12 mouse cellular contexts compared by ENCODE assay signal in genomic region chr17:27063717-27064116, GRCm38 (mm10). TPM values are rescaled to one million over a fixed set of nuclear protein-coding genes. Genes with fewer than 3 reads are reported as not detected.
DNase-seq lines count a peak whose midpoint lies in the region; ATAC-seq lines count a peak whose summit lies in the region.
"Had no signal": no experiment of that assay in that cellular context is flagged by ENCODE, and none has a peak within 500 bp of the region (broad histone marks: within the 10 kb centered on the region; RNA-seq: fewer than 3 reads in every experiment).

No protein-coding gene starts in this region.

- no peak overlapping the region for H3K4me2 ChIP-seq in heart, embryonic 14.5 days (ENCODE audit: low read length)
- no peak overlapping the region for H3K4me2 ChIP-seq in limb, embryonic 13.5 days (replicated peaks)
- H3K4me2 ChIP-seq: hindbrain, embryonic 12.5 days; neural tube, embryonic 15.5 days had no signal

- H3K4me3 ChIP-seq in heart, embryonic 14.5 days (ENCODE audit: control insufficient read depth in 1 of 2, insufficient read depth in 1 of 2, low read depth in 1 of 2, low read length in 2 of 2): no peak overlapping the region
- no peak overlapping the region for H3K4me3 ChIP-seq in limb, embryonic 13.5 days
- H3K4me3 ChIP-seq: hindbrain, embryonic 12.5 days; neural tube, embryonic 15.5 days had no signal

- no peak overlapping the region for H3K27ac ChIP-seq in heart, embryonic 14.5 days (replicated peaks in 1 of 2; ENCODE audit: control insufficient read depth in 1 of 2, insufficient read depth in 1 of 2, low read depth in 2 of 2, low read length in 2 of 2)
- H3K27ac ChIP-seq in limb, embryonic 13.5 days: no peak overlapping the region
- H3K27ac ChIP-seq: hindbrain, embryonic 12.5 days; neural tube, embryonic 15.5 days had no signal

- peak; percentile 28; the same call in 1 of the 2 replicates for ATAC-seq in heart, embryonic 14.5 days (ENCODE audit: insufficient number of reproducible peaks, insufficient read depth, low FRiP score, low read depth)
- ATAC-seq in limb, embryonic 13.5 days (ENCODE audit: low FRiP score, low read depth): no peak
- ATAC-seq: liver, postnatal 0 days; midbrain, embryonic 16.5 days had no signal

- no peaks in the 10 kb centered on the region for H3K9me3 ChIP-seq in heart, embryonic 14.5 days (ENCODE audit: control insufficient read depth, low read length)
- 0 out of 2 replicates have a peak, but pooled peaks cover 3% of the 10 kb centered on the region for H3K9me3 ChIP-seq in limb, embryonic 13.5 days
- H3K9me3 ChIP-seq: hindbrain, embryonic 12.5 days; neural tube, embryonic 15.5 days had no signal

- DNase-seq in heart, adult 9 months (ENCODE audit: low spot score in 2 of 2): no peak
- DNase-seq in A20 (ENCODE audit: low read depth, low spot score): peak; percentile 56
- peak; percentile 73 for DNase-seq in ZHBTc4 (ENCODE audit: low read depth, low spot score)
- no peak for DNase-seq in cerebellum, adult 18-20 months
- no peak for DNase-seq in cerebellum, adult 11-12 months
- DNase-seq: cerebellum, postnatal 25 days; liver, postnatal 0 days had no signal

- H3K4me1 ChIP-seq in heart, embryonic 14.5 days (ENCODE audit: control insufficient read depth in 2 of 2, insufficient read depth in 2 of 2, low read length in 2 of 2): peaks cover 8 to 14% of the 10 kb centered on the region in 2 experiments; a peak in 3 of 4 replicates
- peaks cover 34% of the 10 kb centered on the region for H3K4me1 ChIP-seq in limb, embryonic 13.5 days

- H3K27me3 ChIP-seq in heart, embryonic 14.5 days (ENCODE audit: control insufficient read depth, insufficient read depth, low read length): no peaks in the 10 kb centered on the region
- peaks cover 1% of the 10 kb centered on the region; the same call in 1 of the 2 replicates for H3K27me3 ChIP-seq in limb, embryonic 13.5 days

- 34% methylated on average over 6 of the region's 6 CpGs for WGBS in heart, embryonic 14.5 days
- WGBS in limb, embryonic 13.5 days: 49% methylated on average over 6 of the region's 6 CpGs

- no peaks in the 10 kb centered on the region for H3K36me3 ChIP-seq in heart, embryonic 14.5 days (ENCODE audit: control insufficient read depth, insufficient read depth, low read length)
- no peaks in the 10 kb centered on the region for H3K36me3 ChIP-seq in limb, embryonic 13.5 days
- H3K36me3 ChIP-seq: hindbrain, embryonic 12.5 days; neural tube, embryonic 15.5 days had no signal

- H3K9ac ChIP-seq in heart, embryonic 14.5 days (ENCODE audit: low read length): no peak overlapping the region; the same call in 1 of the 2 replicates
- H3K9ac ChIP-seq in limb, embryonic 13.5 days: peak overlapping the region; percentile 26; the same call in 1 of the 2 replicates
- H3K9ac ChIP-seq: hindbrain, embryonic 12.5 days; liver, postnatal 0 days; neural tube, embryonic 15.5 days had no signal

RNA-seq across cellular contexts. Expression of gene Itpr3, which starts 6.6 kb away (rescaled TPM):
- polyA plus RNA-seq in heart, embryonic 14.5 days (2014; fragmentation: Nextera tagmentation; extraction: Ambion mirVana): 1.7 TPM in 2 replicates
- polyA plus RNA-seq in limb, embryonic 13.5 days (2015; fragmentation: Nextera tagmentation; extraction: Ambion mirVana): 3.1 and 3.3 TPM in 2 replicates

RNA-seq across cellular contexts. Expression of gene Bak1, which starts 34.9 kb away (rescaled TPM):
- polyA plus RNA-seq in heart, embryonic 14.5 days (2014; fragmentation: Nextera tagmentation; extraction: Ambion mirVana): 8.2 and 10.5 TPM in 2 replicates
- polyA plus RNA-seq in limb, embryonic 13.5 days (2015; fragmentation: Nextera tagmentation; extraction: Ambion mirVana): 4.6 and 4.7 TPM in 2 replicates

Comparison
In these comparisons a context has a peak if more than half of its experiments do, and no peak if none do; other contexts are left out.
1. DNase-seq: peak in A20 (single experiment) and ZHBTc4 (single experiment); none in heart, adult 9 months (0 of 2), cerebellum, adult 18-20 months (0 of 2) and cerebellum, adult 11-12 months (single experiment).